Mouse (Mus musculus) CD4-positive naive resting alpha-beta T cell, adult 57 days (primary cell): Measurements from ENCODE around the gene Meis2. TPM values are rescaled to one million over a fixed set of nuclear protein-coding genes. Genes with fewer than 3 reads are reported as not detected.

Source experiments
- total RNA-seq: library from RNA; stranded (reverse); gene quantifications from one replicate; pipeline ENCODE4 v1.2.4, GENCODE M21; 2023

Gene Meis2
- total RNA-seq: 1.3 TPM

GRCm38 (mm10) chr2:116065570-116066005 is at the start of gene Meis2:
Gene Meis2, minus strand, starts transcription at chr2:116065839.

